13 mouse cellular contexts compared by ENCODE assay signal in genomic region chr5:133676791-133677450, GRCm38 (mm10).
DNase-seq lines count a peak whose midpoint lies in the region; ATAC-seq lines count a peak whose summit lies in the region.
"Had no signal": no experiment of that assay in that cellular context is flagged by ENCODE, and none has a peak within 500 bp of the region (broad histone marks: within the 10 kb centered on the region; RNA-seq: fewer than 3 reads in every experiment).

No protein-coding gene starts in this region.

- peak; percentile 26 for DNase-seq in embryo, embryonic 11 days
- DNase-seq in embryo, embryonic 9.5 days (ENCODE audit: extremely low spot score) = no peak
- DNase-seq in cerebellum, adult 9-11 months = peak; percentile 44
- peak; percentile 71 for DNase-seq in layer of hippocampus, adult 11-12 months (ENCODE audit: low spot score)
- DNase-seq in kidney, adult 8-10 months = no peak
- no peak for DNase-seq in kidney, postnatal 25 days
- DNase-seq: lung, postnatal 14 days had no signal

- no peak overlapping the region for H3K4me3 ChIP-seq in neural tube, embryonic 14.5 days (ENCODE audit: low read depth, low read length)
- H3K4me3 ChIP-seq: limb, embryonic 12.5 days; stomach, embryonic 15.5 days had no signal

- H3K27me3 ChIP-seq in neural tube, embryonic 14.5 days (ENCODE audit: control insufficient read depth, insufficient read depth, low read length) = no peaks in the 10 kb centered on the region
- H3K27me3 ChIP-seq: limb, embryonic 12.5 days; Patski; stomach, embryonic 15.5 days had no signal

- H3K36me3 ChIP-seq in neural tube, embryonic 14.5 days (ENCODE audit: control insufficient read depth, insufficient read depth, low read length) = no peaks in the 10 kb centered on the region
- H3K36me3 ChIP-seq: limb, embryonic 12.5 days; stomach, embryonic 15.5 days had no signal

- no peak overlapping the region; the same call in 1 of the 2 replicates for H3K27ac ChIP-seq in neural tube, embryonic 14.5 days (ENCODE audit: low read depth, low read length)
- H3K27ac ChIP-seq: limb, embryonic 12.5 days; stomach, embryonic 15.5 days had no signal

- no peak overlapping the region for H3K4me2 ChIP-seq in neural tube, embryonic 14.5 days (ENCODE audit: low read depth, low read length)
- H3K4me2 ChIP-seq: limb, embryonic 12.5 days; stomach, embryonic 15.5 days had no signal

- 35% methylated on average over 15 of the region's 15 CpGs for WGBS in neural tube, embryonic 14.5 days

- no peak overlapping the region for H3K9ac ChIP-seq in neural tube, embryonic 14.5 days (replicated peaks; ENCODE audit: low read depth, low read length)
- H3K9ac ChIP-seq: limb, embryonic 12.5 days; stomach, embryonic 15.5 days had no signal

- H3K4me1 ChIP-seq in neural tube, embryonic 14.5 days (ENCODE audit: control insufficient read depth, insufficient read depth, low read length) = peaks cover 6% of the 10 kb centered on the region; the same call in 1 of the 2 replicates
- H3K4me1 ChIP-seq: stomach, embryonic 15.5 days had no signal

- no peaks in the 10 kb centered on the region for H3K9me3 ChIP-seq in neural tube, embryonic 14.5 days (ENCODE audit: control insufficient read depth, low read length)
- H3K9me3 ChIP-seq: limb, embryonic 12.5 days; stomach, embryonic 15.5 days had no signal

- ATAC-seq in neural tube, embryonic 14.5 days (ENCODE audit: low read depth) = peak; percentile 75; the same call in 1 of the 2 replicates
- no peak for ATAC-seq in inflammation-experienced regulatory T-cells, adult 6 months
- ATAC-seq: intestine, embryonic 16.5 days; Patski had no signal

Comparison
In these comparisons a context has a peak if more than half of its experiments do, and no peak if none do; other contexts are left out.
1. DNase-seq: peak in embryo, embryonic 11 days (single experiment), cerebellum, adult 9-11 months (single experiment) and layer of hippocampus, adult 11-12 months (single experiment); none in embryo, embryonic 9.5 days (single experiment), kidney, adult 8-10 months (0 of 2) and kidney, postnatal 25 days (0 of 2).